Mouse (Mus musculus) hindbrain, embryonic 12.5 days (tissue): Measurements from ENCODE around the gene Tada2a. TPM values are rescaled to one million over a fixed set of nuclear protein-coding genes. Genes with fewer than 3 reads are reported as not detected.

Experiments
- ATAC-seq: fragments of 200-750 bp; cut with Nextera tagmentation; 2 replicates; pipeline ENCODE4 v1.8.0; 2017; ENCODE audit warnings: moderate TSS enrichment; ENCODE audit not compliant: low FRiP score
- H3K27ac ChIP-seq: fragments of 300-500 bp; sonication (generic); 2 replicates; pipeline ENCODE4 v1.5.1; 2016; ENCODE audit warnings: mild to moderate bottlenecking
- H3K27me3 ChIP-seq: fragments of 300-500 bp; sonication (generic); 2 replicates; pipeline ENCODE4 v1.6.1; 2016; ENCODE audit warnings: mild to moderate bottlenecking
- H3K36me3 ChIP-seq: fragments of 300-500 bp; sonication (generic); 2 replicates; pipeline ENCODE4 v1.6.1; 2016; ENCODE audit warnings: mild to moderate bottlenecking
- H3K4me1 ChIP-seq: fragments of 300-500 bp; sonication (generic); 2 replicates; pipeline ENCODE4 v1.6.1; 2016
- H3K4me2 ChIP-seq: fragments of 300-500 bp; sonication (generic); replicated peaks from 2 replicates; pipeline ENCODE4 v1.6.1; 2016; ENCODE audit warnings: mild to moderate bottlenecking
- H3K4me3 ChIP-seq: fragments of 300-500 bp; sonication (generic); 2 replicates; pipeline ENCODE4 v1.5.1; 2016; ENCODE audit warnings: mild to moderate bottlenecking
- H3K9ac ChIP-seq: fragments of 300-500 bp; sonication (generic); 2 replicates; pipeline ENCODE4 v1.6.1; 2016; ENCODE audit warnings: mild to moderate bottlenecking, moderate library complexity
- H3K9me3 ChIP-seq: fragments of 300-500 bp; sonication (generic); replicated peaks from 2 replicates; pipeline ENCODE4 v1.6.1; 2016; ENCODE audit warnings: mild to moderate bottlenecking
- WGBS: fragments of 180-500 bp; shearing (Covaris S2); methylation state at CpG from one replicate; pipeline ENCODE4 v1.1.7; 2016; 5-methylcytosine and 5-hydroxymethylcytosine counted together
- polyA plus RNA-seq: library from polyadenylated mRNA; unstranded; fragments of >200 nt; fragmentation: Nextera tagmentation; extraction: Ambion mirVana; gene quantifications from 2 replicates; pipeline ENCODE4 v1.2.1, GENCODE M21; 2016

Gene Tada2a
- polyA plus RNA-seq, 1 experiment from 2014 or later, result 33.3 TPM

GRCm38 (mm10) chr11:84141752-84142151 is 12.4 kb upstream of the Tada2a start:
- Histone ChIP-seq H3K4me3 (no peak overlapping the region), H3K4me2 (no peak overlapping the region), H3K36me3 (no peaks in the 10 kb centered on the region), H3K4me1 (no peaks in the 10 kb centered on the region), H3K9me3 (no peaks in the 10 kb centered on the region), H3K9ac (no peak overlapping the region), H3K27me3 (no peaks in the 10 kb centered on the region), H3K27ac (no peak overlapping the region)
- 66% methylated on average over 2 of the region's 2 CpGs for WGBS
- no peak for ATAC-seq

- Histone ChIP-seq H3K36me3 (no peaks in the 10 kb centered on the region), H3K4me1 (no peaks in the 10 kb centered on the region), H3K4me2 (no peak overlapping the region), H3K27ac (no peak overlapping the region), H3K27me3 (no peaks in the 10 kb centered on the region), H3K9ac (no peak overlapping the region), H3K4me3 (no peak overlapping the region), H3K9me3 (no peaks in the 10 kb centered on the region)
- WGBS, result 85% methylated on average over 3 of the region's 3 CpGs
- no peak for ATAC-seq
These were observed 7.1 kb upstream of the Tada2a start for GRCm38 (mm10) chr11:84136453-84136852.

GRCm38 (mm10) chr11:84134331-84134860 is 5.0 kb upstream of the Tada2a start:
- Histone ChIP-seq H3K9me3 (no peaks in the 10 kb centered on the region), H3K9ac (no peak overlapping the region), H3K4me1 (peaks cover 3% of the 10 kb centered on the region; the same call in 1 of the 2 replicates), H3K27ac (no peak overlapping the region), H3K4me3 (no peak overlapping the region), H3K27me3 (no peaks in the 10 kb centered on the region), H3K36me3 (no peaks in the 10 kb centered on the region), H3K4me2 (no peak overlapping the region)
- 88% methylated on average over 2 of the region's 2 CpGs for WGBS
- no peak for ATAC-seq

GRCm38 (mm10) chr11:84129799-84130185 is 392 bp upstream of the Tada2a start:
- Histone ChIP-seq H3K27me3 (no peaks in the 10 kb centered on the region), H3K4me2 (peak overlapping the region; percentile 82), H3K9ac (peak overlapping the region; percentile 88), H3K9me3 (no peaks in the 10 kb centered on the region), H3K36me3 (peaks cover 8% of the 10 kb centered on the region), H3K4me3 (peak overlapping the region; percentile 85), H3K4me1 (peaks cover 7% of the 10 kb centered on the region; the same call in 1 of the 2 replicates), H3K27ac (0 out of 2 replicates have a peak overlapping the region, but pooled peaks have one; percentile 77)
- 5% methylated on average over 11 of the region's 11 CpGs for WGBS
- ATAC-seq, result peak; percentile 59

- H3K4me3 ChIP-seq, result no peak overlapping the region
- no peak overlapping the region for H3K27ac ChIP-seq
- peaks cover 15% of the 10 kb centered on the region for H3K36me3 ChIP-seq
- H3K9me3 ChIP-seq, result no peaks in the 10 kb centered on the region
- no peak overlapping the region; the same call in 1 of the 2 replicates for H3K9ac ChIP-seq
- ATAC-seq, result no peak
- WGBS, result 96% methylated on average over 4 of the region's 4 CpGs
- H3K4me2 ChIP-seq, result peak overlapping the region; percentile 82; the same call in 1 of the 2 replicates
- H3K27me3 ChIP-seq, result no peaks in the 10 kb centered on the region
- H3K4me1 ChIP-seq, result peaks cover 7% of the 10 kb centered on the region; the same call in 1 of the 2 replicates
These were observed 1.4 kb downstream of the Tada2a start for GRCm38 (mm10) chr11:84127977-84128376.

GRCm38 (mm10) chr11:84121051-84121956 is 8.1 kb downstream of the Tada2a start:
- Histone ChIP-seq H3K4me2 (no peak overlapping the region), H3K27me3 (no peaks in the 10 kb centered on the region), H3K4me3 (no peak overlapping the region), H3K9me3 (no peaks in the 10 kb centered on the region), H3K4me1 (no peaks in the 10 kb centered on the region), H3K27ac (no peak overlapping the region), H3K9ac (no peak overlapping the region), H3K36me3 (peaks cover 56% of the 10 kb centered on the region)
- 82% methylated on average over 12 of the region's 12 CpGs for WGBS
- ATAC-seq, result no peak

- peaks cover 58% of the 10 kb centered on the region for H3K36me3 ChIP-seq
- H3K4me2 ChIP-seq, result no peak overlapping the region
- no peak overlapping the region for H3K9ac ChIP-seq
- ATAC-seq, result no peak
- H3K27me3 ChIP-seq, result no peaks in the 10 kb centered on the region
- WGBS, result 93% methylated on average over 4 of the region's 4 CpGs
- no peaks in the 10 kb centered on the region for H3K9me3 ChIP-seq
- no peaks in the 10 kb centered on the region for H3K4me1 ChIP-seq
- H3K27ac ChIP-seq, result no peak overlapping the region
- no peak overlapping the region for H3K4me3 ChIP-seq
These were observed 12.0 kb downstream of the Tada2a start for GRCm38 (mm10) chr11:84117431-84117830.

GRCm38 (mm10) chr11:84116221-84116620 is 13.2 kb downstream of the Tada2a start:
- peaks cover 58% of the 10 kb centered on the region for H3K36me3 ChIP-seq
- H3K4me1 ChIP-seq, result no peaks in the 10 kb centered on the region
- H3K4me2 ChIP-seq, result no peak overlapping the region
- H3K27ac ChIP-seq, result no peak overlapping the region
- H3K27me3 ChIP-seq, result no peaks in the 10 kb centered on the region
- no peak overlapping the region for H3K4me3 ChIP-seq
- no peaks in the 10 kb centered on the region for H3K9me3 ChIP-seq
- H3K9ac ChIP-seq, result no peak overlapping the region
- 71% methylated on average over 2 of the region's 2 CpGs for WGBS
- no peak for ATAC-seq

- no peak for ATAC-seq
- no peak overlapping the region for H3K9ac ChIP-seq
- no peaks in the 10 kb centered on the region for H3K27me3 ChIP-seq
- 93% methylated on average over 9 of the region's 9 CpGs for whole genome bisulfite sequencing
- no peak overlapping the region for H3K4me2 ChIP-seq
- H3K36me3 ChIP-seq, result peaks cover 54% of the 10 kb centered on the region
- no peak overlapping the region for H3K27ac ChIP-seq
- no peaks in the 10 kb centered on the region for H3K9me3 ChIP-seq
- H3K4me1 ChIP-seq, result no peaks in the 10 kb centered on the region
- H3K4me3 ChIP-seq, result no peak overlapping the region
These were observed 13.8 kb downstream of the Tada2a start for GRCm38 (mm10) chr11:84115646-84116045.

- Histone ChIP-seq H3K4me2 (no peak overlapping the region), H3K4me3 (no peak overlapping the region), H3K27me3 (no peaks in the 10 kb centered on the region), H3K9me3 (no peaks in the 10 kb centered on the region), H3K4me1 (no peaks in the 10 kb centered on the region), H3K27ac (no peak overlapping the region), H3K9ac (no peak overlapping the region), H3K36me3 (peaks cover 43% of the 10 kb centered on the region)
- no peak for ATAC-seq
- 95% methylated on average over 5 of the region's 5 CpGs for WGBS
These were observed 15.8 kb downstream of the Tada2a start for GRCm38 (mm10) chr11:84113623-84114022.

- ATAC-seq, result no peak
- H3K27ac ChIP-seq, result no peak overlapping the region
- H3K4me1 ChIP-seq, result no peaks in the 10 kb centered on the region
- 73% methylated on average over 2 of the region's 2 CpGs for WGBS
- H3K27me3 ChIP-seq, result no peaks in the 10 kb centered on the region
- H3K36me3 ChIP-seq, result peaks cover 71% of the 10 kb centered on the region
- no peak overlapping the region for H3K9ac ChIP-seq
- H3K9me3 ChIP-seq, result no peaks in the 10 kb centered on the region
- H3K4me2 ChIP-seq, result no peak overlapping the region
- H3K4me3 ChIP-seq, result no peak overlapping the region
These were observed 22.3 kb downstream of the Tada2a start for GRCm38 (mm10) chr11:84107137-84107536.

GRCm38 (mm10) chr11:84104036-84104435 is 25.4 kb downstream of the Tada2a start:
- H3K27me3 ChIP-seq, result no peaks in the 10 kb centered on the region
- H3K9ac ChIP-seq, result no peak overlapping the region
- peaks cover 79% of the 10 kb centered on the region for H3K36me3 ChIP-seq
- no peak overlapping the region for H3K4me2 ChIP-seq
- H3K9me3 ChIP-seq, result no peaks in the 10 kb centered on the region
- no peak overlapping the region for H3K4me3 ChIP-seq
- no peak for ATAC-seq
- H3K27ac ChIP-seq, result no peak overlapping the region
- no peaks in the 10 kb centered on the region for H3K4me1 ChIP-seq
- WGBS, result 93% methylated on average over 6 of the region's 6 CpGs
